Mouse (Mus musculus) lung, postnatal 0 days (tissue): ENCODE measurements around the gene Clec3b. TPM values are rescaled to one million over a fixed set of nuclear protein-coding genes. Genes with fewer than 3 reads are reported as not detected.
A peak's percentile ranks its signal among the peaks of the same experiment; 100 is the strongest.

ENCODE experiments used
- ATAC-seq: fragments of 200-750 bp; cut with Nextera tagmentation; 2 replicates; pipeline ENCODE4 v1.8.0; 2017; ENCODE audit warnings: moderate library complexity
- DNase-seq: peaks from one replicate; pipeline ENCODE4 v3.0.0-alpha.2; 2016; ENCODE audit warnings: low spot score
- H3K27ac ChIP-seq: fragments of 300-500 bp; sonication (generic); 2 replicates; pipeline ENCODE4 v1.5.1; 2014; ENCODE audit warnings: antibody characterized with exemption, mild to moderate bottlenecking, low read length, mixed read lengths
- H3K27me3 ChIP-seq: fragments of 300-500 bp; sonication (generic); replicated peaks from 2 replicates; pipeline ENCODE4 v1.6.1; 2014; ENCODE audit warnings: low read length, mixed read lengths; ENCODE audit not compliant: insufficient read depth
- H3K36me3 ChIP-seq: fragments of 300-500 bp; sonication (generic); 2 replicates; pipeline ENCODE4 v1.6.1; 2014; ENCODE audit warnings: low read length, mixed read lengths; ENCODE audit not compliant: insufficient read depth
- H3K4me1 ChIP-seq: fragments of 300-500 bp; sonication (generic); 2 replicates; pipeline ENCODE4 v1.6.1; 2014; ENCODE audit warnings: antibody characterized with exemption, low read depth, low read length, mixed read lengths; ENCODE audit not compliant: insufficient read depth
- H3K4me2 ChIP-seq: fragments of 300-500 bp; sonication (generic); replicated peaks from 2 replicates; pipeline ENCODE4 v1.6.1; 2014; ENCODE audit warnings: low read depth, mild to moderate bottlenecking, low read length, moderate library complexity, mixed read lengths
- H3K4me3 ChIP-seq: fragments of 300-500 bp; sonication (generic); 2 replicates; pipeline ENCODE4 v1.5.1; 2014; ENCODE audit warnings: low read depth, low read length
- H3K9ac ChIP-seq: fragments of 300-500 bp; sonication (generic); replicated peaks from 2 replicates; pipeline ENCODE4 v1.6.1; 2014; ENCODE audit warnings: low read depth, mild to moderate bottlenecking
- H3K9me3 ChIP-seq: fragments of 300-500 bp; sonication (generic); 2 replicates; pipeline ENCODE4 v1.6.1; 2016; ENCODE audit warnings: low read length, mixed read lengths
- CTCF ChIP-seq: IDR thresholded peaks from 2 replicates; pipeline ENCODE4 v1.5.1; 2016; ENCODE audit warnings: antibody characterized with exemption, mild to moderate bottlenecking
- EP300 ChIP-seq: IDR thresholded peaks from 2 replicates; pipeline ENCODE4 v1.6.1; 2016; ENCODE audit warnings: antibody characterized with exemption, mild to moderate bottlenecking, control low read depth
- WGBS: fragments of 180-500 bp; shearing (Covaris S2); extraction: QIAGEN DNeasy Blood & Tissue Kit; methylation state at CpG from one replicate; pipeline ENCODE4 v1.1.7; 2014; 5-methylcytosine and 5-hydroxymethylcytosine counted together
- polyA plus RNA-seq: library from polyadenylated mRNA; unstranded; fragments of >200 nt; fragmentation: Nextera tagmentation; extraction: Ambion mirVana; gene quantifications from 2 replicates; pipeline ENCODE4 v1.2.1, GENCODE M21; 2015

Clec3b gene
- polyA plus RNA-seq, 1 experiment from 2014 or later, result 84.7 TPM

DNA sequence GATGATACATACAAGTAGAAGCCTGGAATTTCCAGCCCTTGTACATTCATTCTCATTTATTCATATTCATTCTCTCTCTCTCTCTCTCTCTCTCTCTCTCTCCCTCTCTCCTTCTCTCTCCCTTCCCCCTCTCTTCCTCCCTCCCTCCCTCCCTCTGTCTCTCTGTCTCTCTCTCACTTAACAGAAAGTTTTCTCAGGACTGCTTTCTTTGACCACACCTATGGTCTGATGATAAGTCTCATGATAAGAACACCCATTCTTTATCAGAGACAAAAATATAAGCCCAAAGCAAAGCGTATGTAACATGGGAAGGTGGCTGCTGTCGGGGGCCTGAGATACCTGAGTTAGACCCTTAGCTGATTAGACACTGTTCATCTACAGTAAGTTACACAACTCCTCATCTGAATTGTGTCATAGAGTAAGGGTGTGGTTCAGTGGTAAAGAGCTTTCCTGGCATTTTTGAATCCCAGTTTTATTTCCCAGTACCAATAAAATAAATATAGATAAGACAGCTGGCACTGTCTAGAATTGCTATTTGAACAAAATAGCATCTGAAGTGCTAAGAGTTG, 26.2 kb upstream of the Clec3b start:
- no peak overlapping the region for H3K4me3 ChIP-seq
- no peaks in the 10 kb centered on the region for H3K4me1 ChIP-seq
- H3K9me3 ChIP-seq, result no peaks in the 10 kb centered on the region
- 0 out of 2 replicates have a peak overlapping the region, but pooled peaks have one; percentile 60 for H3K27ac ChIP-seq
- no peak for DNase-seq
- WGBS, result 58% methylated on average over 2 of the region's 2 CpGs
- H3K9ac ChIP-seq, result no peak overlapping the region
- no peak overlapping the region for H3K4me2 ChIP-seq
- ATAC-seq, result no peak
- H3K27me3 ChIP-seq, result no peaks in the 10 kb centered on the region
- TF ChIP-seq EP300 (no peak), CTCF (no peak)
- peaks cover 52% of the 10 kb centered on the region for H3K36me3 ChIP-seq

DNA sequence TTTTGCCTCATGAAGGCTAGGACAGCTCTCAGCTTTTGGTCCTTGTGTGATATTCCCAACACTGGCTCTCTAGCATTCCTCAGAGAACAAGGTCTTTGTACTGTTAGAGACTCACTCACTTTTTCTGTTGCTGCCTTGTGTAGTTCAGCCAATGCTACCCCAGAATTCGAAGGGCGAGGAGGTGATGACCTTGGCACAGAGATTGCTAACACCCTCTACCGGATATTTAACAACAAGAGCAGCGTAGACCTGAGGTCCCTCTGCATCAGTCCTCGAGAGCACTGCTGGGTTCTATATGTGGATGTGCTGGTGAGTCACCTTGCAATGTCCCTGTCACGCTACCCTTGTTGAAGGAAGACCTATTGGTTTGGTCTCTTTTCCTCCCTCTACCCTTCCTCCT, 23.1 kb upstream of the Clec3b start:
- ATAC-seq, result no peak
- no peak overlapping the region for H3K9ac ChIP-seq
- no peaks in the 10 kb centered on the region for H3K9me3 ChIP-seq
- H3K27me3 ChIP-seq, result no peaks in the 10 kb centered on the region
- no peak overlapping the region for H3K4me3 ChIP-seq
- WGBS, result 95% methylated on average over 6 of the region's 6 CpGs
- H3K27ac ChIP-seq, result no peak overlapping the region
- TF ChIP-seq EP300, result no peak
- no peak for TF ChIP-seq CTCF
- no peak for DNase-seq
- H3K4me2 ChIP-seq, result no peak overlapping the region
- no peaks in the 10 kb centered on the region for H3K4me1 ChIP-seq
- H3K36me3 ChIP-seq, result peaks cover 58% of the 10 kb centered on the region

DNA sequence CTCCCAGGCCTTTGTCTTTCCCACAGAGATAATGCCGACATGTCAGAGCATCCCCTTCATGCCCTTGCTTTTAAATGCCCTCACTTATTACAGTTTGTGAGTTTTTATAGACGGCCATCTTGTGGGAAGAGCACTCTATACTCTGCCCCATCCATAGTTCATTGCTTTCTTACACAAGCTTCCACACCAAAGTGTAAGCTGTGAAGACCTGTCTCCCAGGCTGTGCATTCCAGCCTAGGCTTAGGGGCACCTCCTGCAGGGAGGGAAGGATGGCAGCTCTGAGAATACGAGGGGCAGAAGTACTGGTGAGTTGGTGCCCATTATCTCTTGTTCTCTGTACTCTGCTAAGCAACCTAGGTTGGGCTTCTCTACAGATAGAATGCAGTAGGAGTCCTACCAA, 17.8 kb upstream of the Clec3b start:
- TF ChIP-seq CTCF, result no peak
- no peak for TF ChIP-seq EP300
- H3K9ac ChIP-seq, result no peak overlapping the region
- H3K4me2 ChIP-seq, result no peak overlapping the region
- H3K27ac ChIP-seq, result no peak overlapping the region
- no peaks in the 10 kb centered on the region for H3K27me3 ChIP-seq
- H3K36me3 ChIP-seq, result peaks cover 47% of the 10 kb centered on the region
- no peak overlapping the region for H3K4me3 ChIP-seq
- H3K9me3 ChIP-seq, result no peaks in the 10 kb centered on the region
- WGBS, result 94% methylated on average over 3 of the region's 3 CpGs
- ATAC-seq (no peak), DNase-seq (no peak)
- H3K4me1 ChIP-seq, result no peaks in the 10 kb centered on the region

DNA sequence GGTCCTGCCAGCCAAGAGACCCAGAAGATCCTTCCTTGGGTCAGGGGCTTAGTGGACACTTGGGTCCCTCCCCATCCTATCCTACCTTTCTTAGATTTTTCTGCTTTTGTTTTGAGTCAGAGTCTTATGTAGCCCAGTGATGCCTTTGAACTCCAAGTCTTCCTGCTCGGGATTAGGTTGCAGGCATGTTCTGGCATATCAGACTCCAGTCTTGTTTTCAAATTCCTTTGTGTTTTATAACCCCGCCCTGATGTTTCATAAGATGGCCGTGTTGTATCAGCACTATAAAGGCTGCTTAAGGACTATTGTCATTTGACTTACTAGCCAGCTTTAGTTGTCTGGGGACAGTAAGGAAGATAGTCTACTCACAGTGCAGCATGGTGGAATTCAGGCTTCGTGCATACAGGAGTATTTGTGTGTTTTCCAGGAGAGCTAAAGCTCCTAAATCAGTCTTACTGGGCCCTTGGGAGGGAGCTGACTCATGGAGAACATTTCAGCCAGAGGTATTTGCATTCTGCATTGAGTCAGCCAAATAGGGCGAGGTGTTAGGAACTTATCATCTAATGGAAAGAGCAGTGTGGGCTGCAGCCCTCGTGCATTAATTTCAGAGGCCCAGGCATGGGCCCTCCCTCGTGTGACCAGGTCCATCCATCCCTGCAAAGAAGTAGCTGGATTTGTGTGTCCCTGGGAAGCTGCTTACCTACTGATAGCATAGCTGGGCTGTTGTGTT, 13.6 kb upstream of the Clec3b start:
- H3K4me3 ChIP-seq, result no peak overlapping the region
- ATAC-seq, result no peak
- H3K27me3 ChIP-seq, result no peaks in the 10 kb centered on the region
- TF ChIP-seq CTCF (no peak), EP300 (no peak)
- peak; percentile 54 for DNase-seq
- H3K27ac ChIP-seq, result no peak overlapping the region; the same call in 1 of the 2 replicates
- 77% methylated on average over 7 of the region's 7 CpGs for WGBS
- H3K9ac ChIP-seq, result no peak overlapping the region
- H3K4me2 ChIP-seq, result no peak overlapping the region
- no peaks in the 10 kb centered on the region for H3K9me3 ChIP-seq
- peaks cover 3% of the 10 kb centered on the region; the same call in 1 of the 2 replicates for H3K4me1 ChIP-seq
- H3K36me3 ChIP-seq, result peaks cover 11% of the 10 kb centered on the region; the same call in 1 of the 2 replicates

DNA sequence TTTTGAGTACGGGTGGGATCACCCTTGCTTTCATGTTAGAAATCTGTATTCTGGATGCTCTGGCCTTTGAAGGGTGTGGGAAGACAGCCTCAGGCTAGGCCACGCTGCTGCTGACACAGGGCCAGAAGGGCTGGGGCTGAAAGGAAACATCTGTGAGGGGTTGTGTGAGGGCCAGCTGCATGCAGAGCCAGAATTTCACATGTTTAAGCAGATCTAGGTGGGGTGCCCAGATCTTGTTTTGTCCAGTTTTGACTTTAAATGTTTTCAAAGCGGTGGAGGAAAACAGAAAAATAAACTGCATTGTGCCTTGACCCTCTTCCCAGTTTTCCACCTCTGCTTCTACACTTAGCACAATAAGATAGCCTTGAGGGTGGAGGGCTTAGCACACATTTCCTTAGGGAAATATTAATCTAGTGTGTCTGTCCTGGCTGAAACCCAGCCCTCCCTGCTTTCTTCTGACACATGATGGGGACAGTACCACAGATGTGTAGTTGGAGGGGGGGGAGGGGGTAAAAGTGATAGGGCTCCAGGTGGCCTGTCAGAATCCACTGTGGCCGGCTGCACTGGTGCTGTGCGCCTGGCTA, 11.8 kb upstream of the Clec3b start:
- H3K4me2 ChIP-seq, result no peak overlapping the region
- WGBS, result 39% methylated on average over 5 of the region's 5 CpGs
- H3K4me3 ChIP-seq, result no peak overlapping the region
- DNase-seq (peak; percentile 86), ATAC-seq (peak; percentile 91)
- no peaks in the 10 kb centered on the region for H3K36me3 ChIP-seq
- H3K9me3 ChIP-seq, result no peaks in the 10 kb centered on the region
- H3K4me1 ChIP-seq, result peaks cover 3% of the 10 kb centered on the region; the same call in 1 of the 2 replicates
- no peak overlapping the region for H3K9ac ChIP-seq
- H3K27ac ChIP-seq, result peak overlapping the region; percentile 69
- H3K27me3 ChIP-seq, result no peaks in the 10 kb centered on the region
- TF ChIP-seq EP300 (peak; percentile 46), CTCF (no peak)

DNA sequence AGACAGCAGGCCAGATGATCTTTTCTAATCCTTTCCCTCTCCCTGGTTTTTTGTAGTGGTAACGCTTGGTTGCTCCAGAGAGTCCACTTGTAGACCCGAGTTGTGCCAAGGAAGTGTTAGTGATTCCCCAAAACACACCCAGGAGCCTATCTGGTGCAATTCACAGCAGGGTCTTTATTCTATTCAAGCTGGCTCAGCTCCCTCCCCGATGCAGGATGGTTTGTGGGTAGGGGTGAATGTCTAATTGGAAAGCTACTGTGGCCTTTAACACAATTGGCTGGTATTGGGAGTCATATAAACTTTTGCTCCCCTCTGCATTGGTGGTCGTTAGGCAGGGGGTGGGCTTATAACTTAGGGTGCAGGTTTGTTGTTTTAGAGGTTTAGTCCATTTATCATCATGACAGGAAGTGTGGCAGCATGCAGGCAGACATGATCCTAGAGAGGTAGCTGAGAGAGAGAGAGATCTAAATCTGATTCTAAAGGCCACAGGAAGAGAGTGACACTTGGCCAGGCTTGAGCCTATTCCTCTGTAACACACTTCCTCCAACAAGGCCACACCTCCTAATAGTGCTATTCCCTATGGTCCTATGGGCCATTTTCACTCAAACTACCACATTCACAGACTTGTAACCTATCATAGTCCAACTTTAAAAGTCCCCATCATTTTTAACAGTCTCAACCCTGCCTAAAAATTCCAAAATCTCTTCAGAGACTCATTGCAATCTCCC, 10.7 kb upstream of the Clec3b start:
- DNase-seq, result no peak
- no peak for ATAC-seq
- Histone ChIP-seq H3K4me1 (peaks cover 3% of the 10 kb centered on the region; the same call in 1 of the 2 replicates), H3K27me3 (no peaks in the 10 kb centered on the region), H3K4me3 (no peak overlapping the region), H3K27ac (peak overlapping the region; percentile 69), H3K4me2 (no peak overlapping the region), H3K36me3 (no peaks in the 10 kb centered on the region), H3K9me3 (no peaks in the 10 kb centered on the region), H3K9ac (no peak overlapping the region)
- 77% methylated on average over 4 of the region's 4 CpGs for WGBS
- TF ChIP-seq EP300, result no peak
- TF ChIP-seq CTCF, result no peak
